Mouse (Mus musculus) testis, adult 10 weeks (tissue): ENCODE measurements around the gene Lrrc45. TPM values are rescaled to one million over a fixed set of nuclear protein-coding genes. Genes with fewer than 3 reads are reported as not detected.

Experiments
- polyA plus RNA-seq: library from polyadenylated mRNA; stranded (reverse); fragments of 350-450 nt; fragmentation: Illumina TruSeq; extraction: RNeasy Lipid Tissue Mini Kit (QIAGEN cat#74804); gene quantifications from one replicate; pipeline ENCODE4 v1.2.3, GENCODE M21; 2014; ENCODE audit warnings: low read depth, low replicate concordance

The Lrrc45 gene
- 0.18 TPM for polyA plus RNA-seq

GRCm38 (mm10) chr11:120713580-120714518 lies at the start of gene Lrrc45, which contains the start of gene Cenpx:
TSS of gene Lrrc45 (plus strand) at chr11:120713925.
TSS of gene Cenpx (minus strand) at chr11:120713738.

GRCm38 (mm10) chr11:120672687-120673593 lies 40.8 kb upstream of the Lrrc45 start, which contains the start of gene Aspscr1:
TSS of gene Aspscr1 (plus strand) at chr11:120672973.

GRCm38 (mm10) chr11:120721124-120722066 lies 7.7 kb downstream of the Lrrc45 start, which contains the start of gene Rac3:
TSS of gene Rac3 (plus strand) at chr11:120721470.

DNA sequence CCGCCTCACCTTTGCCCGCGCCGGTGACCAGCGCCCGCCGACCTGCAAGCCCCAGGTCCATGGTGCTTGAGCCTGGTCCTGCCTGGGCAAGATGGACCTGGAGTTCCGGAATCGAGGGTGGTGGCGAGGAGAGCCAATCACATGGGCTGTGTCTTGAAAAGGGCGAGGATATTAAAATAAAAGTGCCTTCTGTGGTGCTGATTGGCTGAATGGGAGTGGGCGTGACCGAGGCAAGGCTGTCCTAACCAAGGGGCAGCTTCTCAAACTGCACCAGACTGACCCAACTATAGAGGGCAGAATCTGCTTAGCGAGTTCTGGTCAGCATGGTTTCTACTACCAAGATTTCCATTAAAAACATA lies 13.4 kb downstream of the Lrrc45 start, which contains the start of gene Dcxr:
Dcxr (minus strand) TSS at position 113 of the 359 bp plus-strand sequence.

GRCm38 (mm10) chr11:120731858-120732680 lies 18.3 kb downstream of the Lrrc45 start, which contains the start of gene Cbr2:
TSS of gene Cbr2 (minus strand) at chr11:120732114.

DNA sequence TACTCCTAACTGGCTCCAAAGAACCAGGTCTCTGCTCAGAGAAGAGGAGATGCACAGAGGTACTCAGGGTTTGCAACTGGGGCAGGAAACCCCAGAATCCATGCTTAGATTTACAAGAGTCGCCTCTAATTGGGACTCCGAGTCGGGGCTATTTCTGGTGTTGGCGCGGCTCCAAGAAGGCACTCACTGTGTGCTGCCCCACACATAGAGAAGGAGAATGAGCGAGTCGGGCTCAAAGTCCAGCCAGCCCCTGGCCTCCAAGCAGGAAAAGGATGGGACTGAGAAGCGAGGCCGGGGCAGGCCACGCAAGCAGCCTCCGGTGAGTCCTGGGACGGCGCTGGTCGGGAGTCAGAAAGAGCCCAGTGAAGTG lies 48.9 kb downstream of the Lrrc45 start, which contains the start of gene Hmga1b:
Hmga1b (plus strand) TSS at position 123 of the 370 bp plus-strand sequence.

Other genes starting within 250 kb of the Lrrc45 start
- 10.9 TPM for gene Arl16, start 246.3 kb upstream of the Lrrc45 start, polyA plus RNA-seq
- gene Mrpl12, start 229.3 kb upstream of the Lrrc45 start, polyA plus RNA-seq = 3.0 TPM
- gene Slc25a10, start 222.1 kb upstream of the Lrrc45 start, polyA plus RNA-seq = 0.31 TPM
- gene Gcgr, start 183.2 kb upstream of the Lrrc45 start, polyA plus RNA-seq = not detected
- gene Mcrip1, start 164.2 kb upstream of the Lrrc45 start, polyA plus RNA-seq = 3.2 TPM
- 2.5 TPM for gene Ppp1r27, start 162.8 kb upstream of the Lrrc45 start, polyA plus RNA-seq
- gene P4hb, start 140.7 kb upstream of the Lrrc45 start, polyA plus RNA-seq = 41.5 TPM
- gene Arhgdia, start 132.3 kb upstream of the Lrrc45 start, polyA plus RNA-seq = 5.0 TPM
- gene Alyref, start 115.6 kb upstream of the Lrrc45 start, polyA plus RNA-seq = 15.0 TPM
- gene Anapc11, start 115.5 kb upstream of the Lrrc45 start, polyA plus RNA-seq = 9.5 TPM
- not detected for gene Npb, start 105.4 kb upstream of the Lrrc45 start, polyA plus RNA-seq
- gene Pcyt2, start 96.0 kb upstream of the Lrrc45 start, polyA plus RNA-seq = 6.7 TPM
- 1.2 TPM for gene Sirt7, start 88.7 kb upstream of the Lrrc45 start, polyA plus RNA-seq
- 1.8 TPM for gene Mafg, start 80.3 kb upstream of the Lrrc45 start, polyA plus RNA-seq
- 0.39 TPM for gene Pycr1, start 70.2 kb upstream of the Lrrc45 start, polyA plus RNA-seq
- not detected for gene Myadml2, start 65.8 kb upstream of the Lrrc45 start, polyA plus RNA-seq
- gene Notum, start 52.8 kb upstream of the Lrrc45 start, polyA plus RNA-seq = not detected
- gene Aspscr1, start 41.0 kb upstream of the Lrrc45 start, polyA plus RNA-seq = 4.5 TPM
- 2.4 TPM for gene Cenpx, start 187 bp upstream of the Lrrc45 start, polyA plus RNA-seq
- gene Rac3, start 7.5 kb downstream of the Lrrc45 start, polyA plus RNA-seq = not detected
- not detected for gene Dcxr, start 13.4 kb downstream of the Lrrc45 start, polyA plus RNA-seq
- gene Cbr2, start 18.2 kb downstream of the Lrrc45 start, polyA plus RNA-seq = 0.66 TPM
- not detected for gene Hmga1b, start 48.9 kb downstream of the Lrrc45 start, polyA plus RNA-seq
- 0.21 TPM for gene Rfng, start 70.3 kb downstream of the Lrrc45 start, polyA plus RNA-seq
- 39.3 TPM for gene Gps1, start 70.3 kb downstream of the Lrrc45 start, polyA plus RNA-seq
- gene Dus1l, start 82.5 kb downstream of the Lrrc45 start, polyA plus RNA-seq = 9.6 TPM
- gene Fasn, start 110.6 kb downstream of the Lrrc45 start, polyA plus RNA-seq = 0.92 TPM
- gene Ccdc57, start 218.9 kb downstream of the Lrrc45 start, polyA plus RNA-seq = 8.3 TPM
- 0.07 TPM for gene Slc16a3, start 234.6 kb downstream of the Lrrc45 start, polyA plus RNA-seq